Mouse (Mus musculus) layer of hippocampus, adult 9-10 months (tissue): ENCODE data around the gene Crebl2.
A peak's percentile ranks its signal among the peaks of the same experiment; 100 is the strongest.

Experiments
- DNase-seq: peaks from one replicate; pipeline ENCODE4 v3.0.0; 2022; ENCODE audit warnings: low spot score

The Crebl2 gene

DNA sequence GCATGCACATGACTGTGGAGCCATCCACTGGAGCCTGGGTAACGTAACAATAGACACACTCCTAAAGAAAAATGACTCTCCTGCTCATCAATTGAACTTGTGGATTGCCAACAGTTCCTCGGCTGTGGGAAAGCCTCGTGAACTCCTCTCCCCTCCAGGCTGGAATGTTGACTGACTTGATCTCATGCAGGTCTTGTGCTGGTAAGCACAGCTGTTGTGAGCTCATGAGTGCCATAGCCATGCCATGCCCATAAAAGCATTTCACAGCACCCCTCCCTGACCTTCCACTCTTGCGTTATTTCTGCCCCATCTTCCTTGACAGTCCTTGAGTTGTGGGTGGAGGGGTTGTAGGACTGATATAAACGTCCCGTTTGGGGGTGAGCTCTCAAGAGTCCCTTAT lies 9.5 kb upstream of the Crebl2 start:
- no peak for DNase-seq

DNA sequence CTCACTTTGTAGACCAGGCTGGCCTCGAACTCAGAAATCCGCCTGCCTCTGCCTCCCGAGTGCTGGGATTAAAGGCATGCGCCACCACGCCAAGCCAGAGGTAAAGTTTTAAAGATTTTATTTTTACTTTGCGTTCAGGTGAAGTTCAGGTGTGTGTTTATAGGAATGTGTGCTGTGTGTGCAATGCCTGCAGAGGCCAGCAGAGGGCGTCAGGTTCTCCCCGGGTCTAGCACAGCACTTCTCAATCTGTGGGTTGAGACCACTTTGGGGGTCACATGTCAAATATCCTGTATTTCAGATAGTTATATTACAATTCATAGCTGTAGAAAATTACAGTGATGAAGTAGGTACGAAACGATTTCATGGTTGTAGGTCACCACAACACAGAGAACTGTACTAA lies 7.1 kb upstream of the Crebl2 start:
- no peak for DNase-seq

DNA sequence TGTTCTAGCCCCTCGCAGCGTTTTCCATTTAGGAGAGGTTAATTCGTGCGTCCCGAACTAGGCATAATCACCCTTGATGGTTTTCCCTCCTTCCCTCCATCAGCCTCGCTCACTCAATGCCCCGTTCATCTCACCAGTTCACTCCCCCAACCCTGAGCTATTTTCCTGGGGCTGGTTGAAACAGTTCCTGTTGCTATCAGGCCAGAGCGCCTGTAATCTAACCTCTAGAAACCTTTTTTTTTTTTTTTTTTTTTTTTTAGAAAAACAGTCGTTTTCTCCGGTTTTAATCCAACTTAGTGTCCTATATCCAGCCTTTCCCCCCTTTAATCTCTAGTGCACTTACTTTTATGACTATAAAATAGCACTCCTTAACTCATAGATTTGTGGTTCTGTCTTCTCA lies 822 bp downstream of the Crebl2 start:
- no peak for DNase-seq

DNA sequence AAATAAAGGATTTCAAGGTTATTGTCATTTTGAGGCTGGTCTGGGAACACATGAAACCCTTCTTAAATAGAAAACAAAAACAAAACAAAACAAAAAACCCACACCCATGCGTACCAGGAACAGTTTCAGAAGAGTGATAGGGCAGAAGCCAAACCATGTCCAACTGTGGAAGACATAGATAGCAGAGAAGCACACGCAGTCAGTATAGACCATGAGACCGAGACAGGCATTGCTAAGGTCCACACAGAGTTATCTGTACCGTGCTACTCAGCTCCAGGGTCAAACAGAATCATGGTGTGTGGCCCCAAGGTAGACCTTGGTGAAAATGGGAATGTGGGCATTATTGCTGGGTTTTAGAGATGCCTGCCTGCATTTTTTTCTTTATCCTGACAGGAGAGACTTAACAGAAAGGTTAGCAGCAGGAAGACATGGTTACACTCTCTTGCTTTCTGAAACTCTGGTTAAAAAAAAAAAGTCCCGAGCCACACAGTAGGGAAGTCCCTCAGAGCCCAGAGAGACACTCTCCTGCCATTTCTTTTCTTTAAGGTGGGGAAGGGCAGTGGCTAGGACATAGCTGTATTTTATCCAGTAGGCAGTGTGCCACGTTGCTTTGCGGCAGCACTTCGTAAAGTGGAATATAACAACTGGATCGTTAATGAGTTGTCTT lies 4.8 kb downstream of the Crebl2 start:
- DNase-seq: no peak

DNA sequence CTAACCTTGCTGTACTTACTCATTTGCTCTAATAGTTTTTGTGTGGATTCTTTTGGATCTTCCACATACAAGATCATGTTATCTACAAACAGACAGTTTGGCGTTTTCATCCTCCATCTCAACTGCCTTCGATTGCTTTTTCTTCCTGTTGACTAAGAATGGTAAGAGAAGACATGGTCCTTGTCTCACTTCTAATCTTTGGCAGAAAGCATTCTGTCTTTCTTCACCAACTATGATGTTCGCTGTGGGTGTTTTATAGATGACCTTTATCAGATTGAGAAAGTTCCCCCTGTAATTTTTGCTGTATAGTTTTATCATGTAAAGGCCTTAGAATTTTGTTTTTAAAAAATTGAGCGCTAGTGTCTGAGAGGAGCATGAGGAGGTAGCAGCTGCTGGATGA lies 8.2 kb downstream of the Crebl2 start:
- no peak for DNase-seq

DNA sequence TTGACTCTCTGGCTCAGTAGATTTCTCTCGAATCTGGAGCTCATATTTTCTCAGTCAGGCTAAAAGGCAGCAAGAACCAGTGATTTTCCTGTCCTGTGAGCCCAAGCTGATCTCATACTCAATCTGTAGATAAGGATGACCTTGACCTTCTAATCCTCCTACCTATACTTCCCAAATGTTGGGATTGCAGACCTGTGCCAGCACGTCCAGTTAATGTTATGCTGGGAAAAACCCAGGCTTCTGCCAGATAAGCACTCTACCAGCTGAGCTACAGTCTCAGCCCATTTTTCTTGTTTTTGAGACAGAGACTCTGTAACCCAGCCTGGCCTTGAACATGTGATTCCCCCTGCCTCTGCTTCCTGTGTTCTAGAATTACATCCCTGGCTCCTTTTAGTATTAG lies 10.4 kb downstream of the Crebl2 start:
- DNase-seq: no peak

DNA sequence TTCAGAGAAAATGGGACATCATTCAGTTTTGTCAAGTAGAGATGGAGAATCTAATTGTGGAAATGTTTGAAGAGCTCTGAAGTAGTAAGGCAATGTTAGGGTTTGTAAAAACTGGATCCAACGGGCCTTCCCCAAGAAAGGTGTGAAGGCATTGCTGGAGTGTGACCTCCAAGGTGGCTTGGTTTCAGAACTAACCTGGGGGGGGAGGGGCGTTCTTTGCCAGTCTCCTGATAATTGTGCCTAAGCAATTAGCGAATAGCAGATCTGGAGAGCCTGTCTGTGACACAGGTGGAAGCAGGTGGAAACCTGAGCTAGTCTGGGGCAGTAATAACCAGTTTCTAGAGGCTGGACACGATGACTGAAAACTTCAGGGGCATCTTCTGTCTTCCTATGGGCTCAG lies 15.8 kb downstream of the Crebl2 start:
- no peak for DNase-seq

DNA sequence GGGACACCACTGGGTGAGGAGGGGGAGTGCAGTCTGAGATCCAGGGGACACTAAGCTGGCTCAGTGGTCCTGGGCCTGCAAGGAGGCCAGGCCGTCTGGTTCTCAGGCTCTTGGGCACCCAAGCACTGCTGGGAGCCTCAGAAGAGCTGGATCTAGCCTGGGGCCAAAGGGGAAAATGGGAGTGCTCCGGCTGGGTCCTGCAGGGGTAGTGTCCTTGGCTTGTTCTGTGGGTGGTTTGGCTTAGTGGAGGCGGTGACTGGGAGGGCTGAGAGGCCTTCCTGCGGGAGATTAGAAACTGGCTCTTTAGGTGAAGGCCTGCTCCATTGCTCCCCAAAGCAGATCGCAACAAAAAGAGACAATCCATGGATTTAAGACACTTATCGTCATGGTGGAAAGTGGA lies 16.4 kb downstream of the Crebl2 start:
- no peak for DNase-seq

DNA sequence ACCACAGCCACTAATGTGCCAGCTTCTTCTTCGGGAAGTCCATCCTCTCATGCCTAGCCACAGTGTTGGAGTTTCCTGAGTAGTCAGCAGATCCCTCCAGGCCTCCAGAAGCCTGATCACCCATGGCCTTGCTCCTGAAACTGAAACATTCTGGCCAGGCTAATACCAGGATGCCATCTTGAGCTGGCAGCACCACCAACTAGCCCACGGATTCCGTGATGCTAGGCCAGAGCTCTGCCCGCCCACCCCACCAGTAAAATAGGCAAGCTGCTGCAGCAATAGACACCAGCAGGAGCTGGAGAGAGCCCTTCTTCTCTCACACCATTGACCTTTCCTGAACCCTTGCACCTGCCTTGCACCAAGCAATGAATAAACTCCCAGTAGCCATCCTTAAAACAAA lies 17.6 kb downstream of the Crebl2 start:
- DNase-seq: no peak

DNA sequence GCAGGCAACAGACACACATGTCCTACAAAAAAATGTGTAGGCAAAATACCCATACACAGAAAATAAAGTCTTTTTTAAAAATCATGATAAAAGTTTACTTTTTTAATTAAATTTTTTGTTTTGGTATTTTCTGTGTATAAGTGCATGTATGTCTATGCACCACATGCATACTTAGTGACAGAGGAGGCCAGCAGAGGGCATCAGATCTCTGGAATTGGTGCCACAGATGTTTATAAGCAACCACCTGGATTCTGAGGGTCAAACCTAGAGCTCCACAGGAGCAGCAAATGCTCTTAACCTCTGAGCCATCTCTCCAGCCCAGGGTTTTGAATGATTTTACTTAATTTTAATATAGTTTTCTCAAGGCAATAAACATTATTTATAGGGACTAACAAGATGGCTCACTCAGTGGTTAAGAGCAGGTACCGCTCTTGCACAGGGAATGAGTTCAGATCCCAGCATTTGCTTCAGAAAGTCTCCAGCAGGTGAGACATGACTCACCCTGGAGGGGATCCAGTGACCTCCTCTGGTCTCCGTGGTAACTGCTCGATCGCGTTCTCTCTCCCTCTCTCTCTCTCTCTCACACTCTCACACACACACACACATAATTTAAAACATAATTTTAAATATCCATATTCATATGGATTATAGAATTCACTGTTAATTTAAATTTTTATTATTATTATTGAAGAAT lies 18.4 kb downstream of the Crebl2 start:
- DNase-seq: no peak

DNA sequence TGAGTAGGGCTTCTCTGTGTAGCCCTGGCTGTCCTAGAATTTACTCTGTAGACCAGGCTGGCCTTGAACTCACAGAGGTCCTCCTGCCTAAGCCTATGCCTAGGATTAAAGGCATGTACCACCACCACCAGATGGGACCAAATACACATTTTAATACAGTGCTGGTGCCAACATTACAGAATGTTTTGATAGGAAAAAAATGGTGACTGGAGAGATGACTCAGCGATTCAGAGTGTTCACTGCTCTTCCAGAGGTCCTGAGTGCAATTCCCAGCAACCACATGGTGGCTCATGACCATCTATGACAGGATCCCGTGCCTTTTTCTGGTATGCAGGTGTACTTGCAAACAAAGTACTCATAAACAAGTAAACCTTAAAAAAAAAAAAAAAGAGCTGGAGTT lies 19.5 kb downstream of the Crebl2 start:
- no peak for DNase-seq

DNA sequence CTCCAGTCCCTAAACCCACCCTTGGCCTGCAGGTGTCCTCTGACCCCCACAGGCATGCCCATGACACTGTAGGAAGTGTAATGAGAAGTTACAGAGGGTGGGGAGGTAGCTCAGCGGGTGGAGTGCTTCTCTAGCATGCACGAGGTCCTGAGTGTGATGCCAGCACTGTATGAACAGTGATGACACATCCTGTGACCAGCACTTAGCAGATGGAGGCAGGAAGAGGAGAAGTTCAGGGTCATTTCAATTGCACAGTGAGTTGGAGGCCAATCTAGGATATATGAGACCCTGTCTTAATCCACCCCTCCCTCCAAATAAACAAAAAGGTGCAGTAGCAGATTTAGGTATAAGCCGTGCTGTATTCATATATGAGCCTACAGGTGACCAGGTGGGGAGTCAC lies 20.0 kb downstream of the Crebl2 start:
- DNase-seq: no peak

DNA sequence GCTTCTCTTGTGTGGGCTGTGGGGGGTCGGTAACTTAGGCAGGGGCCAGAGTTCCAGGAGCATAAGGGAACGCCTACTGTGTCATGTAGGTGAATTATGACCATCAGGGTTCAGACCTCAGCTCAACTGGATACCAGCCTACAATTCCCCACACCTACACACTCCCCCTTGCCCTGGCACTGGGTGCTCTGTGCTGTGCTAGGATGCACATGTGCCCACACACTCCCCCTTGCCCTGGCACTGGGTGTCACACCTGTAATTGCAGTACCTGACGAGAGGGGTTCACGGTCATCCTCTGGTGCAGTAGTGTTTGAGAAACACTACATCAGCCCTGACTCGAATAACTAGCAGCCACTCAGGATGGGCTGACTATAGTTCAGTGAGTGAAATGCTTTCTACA lies 24.8 kb downstream of the Crebl2 start:
- no peak for DNase-seq

DNA sequence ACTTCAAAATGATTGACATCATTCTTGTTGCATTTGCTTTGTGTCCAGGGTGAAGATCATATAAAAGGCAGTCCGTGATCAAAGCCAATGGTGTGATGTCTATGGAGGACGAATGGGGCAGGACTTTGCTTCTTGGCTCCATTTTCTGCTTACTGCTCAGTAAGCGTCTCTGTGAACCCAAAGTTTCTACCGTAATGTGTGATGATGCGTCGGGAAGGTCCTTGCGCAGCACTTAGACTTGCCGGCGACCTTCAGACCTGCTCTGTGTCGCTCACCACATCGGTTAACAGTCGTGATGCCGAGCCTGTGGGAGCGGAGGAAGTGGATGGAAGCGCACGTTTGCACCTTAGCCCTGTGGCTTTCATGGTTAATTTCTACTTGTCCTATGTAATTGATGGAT lies 26.0 kb downstream of the Crebl2 start:
- no peak for DNase-seq

DNA sequence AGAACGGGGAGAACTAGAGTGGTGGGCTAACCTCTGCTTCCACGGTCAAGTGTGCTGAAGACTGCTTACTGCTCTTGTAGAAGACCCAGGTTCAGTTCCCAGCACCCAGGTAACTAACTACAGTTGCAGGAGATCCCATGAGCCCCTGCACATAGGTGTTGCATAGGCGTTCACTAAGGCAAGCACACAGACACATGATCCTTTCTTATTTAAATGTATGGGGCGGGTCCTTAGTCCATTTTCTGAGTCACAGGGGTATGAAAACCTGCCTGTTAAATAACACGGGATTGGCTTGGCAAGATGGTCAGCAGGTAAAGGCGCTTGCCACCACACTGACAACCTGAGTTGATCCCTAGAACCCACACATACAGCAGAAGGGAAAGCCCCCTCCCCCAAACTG lies 29.1 kb downstream of the Crebl2 start:
- DNase-seq: no peak

DNA sequence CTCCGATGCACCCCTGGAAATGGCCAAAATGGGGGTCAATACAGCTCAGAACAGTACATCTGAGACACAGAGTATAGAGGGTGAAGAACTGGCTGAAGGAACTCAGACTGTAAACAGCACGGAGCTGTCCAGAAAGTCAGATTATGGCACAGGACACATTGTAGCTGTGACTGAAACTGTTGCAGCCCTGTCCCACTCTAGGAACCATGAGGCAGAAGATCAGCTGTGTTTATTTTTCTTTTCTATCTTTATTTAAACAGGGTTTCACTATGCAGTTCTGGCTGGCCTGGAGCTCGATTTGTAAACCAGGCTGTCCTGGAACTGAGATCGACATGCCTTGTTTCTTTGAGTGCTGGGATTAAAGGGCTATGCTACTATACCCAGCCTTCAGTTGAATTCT lies 30.3 kb downstream of the Crebl2 start:
- DNase-seq: no peak

DNA sequence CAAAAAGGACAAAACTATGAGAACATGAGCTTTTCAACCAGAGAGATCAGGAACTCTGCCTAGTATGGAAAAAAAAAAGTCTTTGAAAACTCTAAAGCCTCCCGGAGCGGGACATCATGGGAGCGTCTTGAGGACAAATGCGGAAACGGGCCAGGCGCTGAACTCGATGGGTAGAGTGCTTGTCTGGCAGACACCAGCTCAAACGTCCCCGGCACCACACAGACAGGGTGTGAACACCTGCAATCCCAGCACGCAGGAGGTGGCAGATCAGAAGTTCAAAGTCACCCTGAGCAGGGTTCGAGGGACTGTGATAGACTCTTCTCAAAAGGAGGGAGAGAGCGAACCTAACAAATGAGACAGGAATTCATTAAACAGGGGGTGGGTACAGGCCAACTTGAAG lies 31.4 kb downstream of the Crebl2 start:
- DNase-seq: no peak

DNA sequence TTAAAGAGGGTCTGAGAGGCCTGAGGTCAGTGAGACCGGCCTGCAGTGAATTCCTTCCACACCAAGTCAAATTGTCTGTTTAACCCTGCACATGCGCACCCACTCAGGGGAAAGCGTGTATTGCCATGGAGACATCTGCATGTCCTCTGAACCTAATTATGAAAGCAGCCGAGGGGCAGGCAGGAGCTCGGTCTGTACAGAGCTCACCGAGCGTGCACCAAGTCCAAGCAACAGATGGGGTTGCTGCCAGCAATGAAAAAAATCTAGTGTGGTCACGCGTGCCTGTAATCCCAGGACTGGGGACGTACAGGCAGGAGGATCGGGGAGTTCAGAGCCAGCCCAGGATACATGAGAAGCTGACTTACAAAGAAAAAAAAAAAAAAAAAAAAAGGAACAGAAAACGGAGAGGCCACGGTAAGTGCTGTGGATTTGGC lies 32.7 kb downstream of the Crebl2 start:
- peak; percentile 15 for DNase-seq

DNA sequence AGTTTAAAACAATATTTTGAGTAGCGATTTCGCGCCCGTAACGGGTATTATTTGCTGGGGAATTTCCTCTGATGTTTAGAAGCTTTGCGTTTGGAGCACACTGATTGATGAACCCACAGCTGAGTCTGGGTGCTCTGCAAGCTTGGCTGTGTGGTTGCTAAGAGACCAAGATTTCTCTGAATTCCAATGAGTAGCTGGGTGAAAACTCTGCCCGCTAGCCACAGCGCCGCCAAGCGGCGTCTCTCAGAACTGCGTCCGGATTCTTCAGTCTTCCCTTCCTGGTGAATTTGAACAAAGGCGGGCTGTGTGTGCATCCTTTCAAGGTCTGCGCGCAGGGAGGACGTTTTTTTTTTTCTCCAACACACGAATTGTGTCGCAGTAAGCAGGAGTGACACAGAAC lies 33.2 kb downstream of the Crebl2 start:
- DNase-seq: peak; percentile 99

DNA sequence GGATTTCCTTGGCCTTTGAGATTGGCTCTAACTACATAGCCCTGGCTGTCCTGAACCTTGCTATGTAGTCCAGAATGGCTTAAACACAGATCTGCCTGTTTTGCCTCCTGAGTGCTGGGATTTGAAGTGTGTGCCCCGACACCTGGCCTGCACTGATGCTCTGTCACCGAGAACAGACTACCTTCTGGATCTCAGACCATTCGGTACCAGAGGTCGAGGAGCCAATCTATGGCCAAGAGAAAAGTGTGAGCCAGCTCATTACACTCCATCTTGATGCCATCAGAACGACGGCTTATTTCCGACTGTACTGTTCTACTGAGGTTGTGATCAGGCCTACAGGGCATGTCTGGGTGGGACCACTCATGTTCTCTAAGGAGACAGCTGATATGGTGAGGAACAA lies 36.2 kb downstream of the Crebl2 start:
- DNase-seq: no peak

DNA sequence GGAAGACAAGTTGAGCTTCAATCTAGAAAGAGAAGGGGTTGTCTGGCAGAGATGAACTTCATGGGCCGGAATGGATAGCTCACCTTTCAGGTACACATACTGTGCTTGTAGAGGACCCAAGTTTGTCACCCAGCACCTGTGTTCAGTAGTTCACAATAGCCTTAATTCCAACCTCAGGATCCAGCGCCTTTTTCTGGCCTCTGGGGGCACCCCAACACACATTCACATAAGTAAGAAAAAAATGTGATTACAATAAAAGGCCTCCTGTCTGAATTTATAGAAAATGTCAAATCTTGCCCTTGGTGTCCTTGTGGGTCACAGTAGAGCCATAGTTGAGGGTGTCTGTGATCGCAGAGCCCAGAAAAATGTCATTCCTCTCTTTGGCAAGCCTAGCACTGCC lies 37.4 kb downstream of the Crebl2 start:
- DNase-seq: no peak

DNA sequence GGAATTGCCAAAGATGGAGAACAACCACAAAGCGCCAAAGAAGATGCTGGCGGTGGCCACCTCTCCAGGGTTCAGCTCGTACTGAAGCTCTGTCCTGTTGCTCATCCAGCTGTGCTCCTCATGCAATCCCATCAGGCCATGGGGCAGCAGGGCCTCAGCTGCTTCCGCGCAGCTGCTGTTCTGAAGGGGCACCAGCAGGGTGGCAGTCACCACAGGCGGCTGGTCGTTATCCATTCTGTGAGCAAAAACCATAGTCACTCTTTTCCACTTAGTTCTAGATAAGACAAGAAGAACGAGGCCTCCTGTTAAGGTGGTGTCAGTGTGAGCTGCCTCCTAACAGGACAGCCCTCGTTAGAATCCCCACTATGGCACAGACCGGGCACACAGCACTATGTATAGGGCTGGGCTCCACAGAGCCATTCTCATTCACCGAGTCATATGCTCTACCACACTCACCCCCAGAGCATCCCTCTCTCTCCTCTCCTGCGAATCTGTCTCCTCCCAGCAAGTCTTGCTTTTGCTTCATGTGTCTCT lies 40.3 kb downstream of the Crebl2 start:
- no peak for DNase-seq

DNA sequence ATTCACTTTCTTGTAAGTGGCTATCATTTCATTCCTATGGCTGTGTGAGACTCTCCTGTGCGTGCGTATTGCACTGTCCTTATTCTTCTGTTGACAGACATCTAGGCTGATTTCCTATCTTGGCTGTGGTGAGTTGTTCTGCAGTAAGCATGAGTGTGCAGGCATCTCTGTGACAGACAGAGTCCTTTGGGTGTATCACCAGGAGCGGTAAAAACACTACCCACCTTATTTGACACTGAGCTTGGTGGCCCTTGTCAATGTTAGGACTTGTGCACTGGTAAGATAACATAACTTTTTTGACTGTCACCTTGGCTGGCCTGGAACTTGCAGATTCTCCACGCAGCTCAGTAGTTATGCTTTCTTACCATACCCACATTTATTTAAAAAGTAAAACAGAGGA lies 40.9 kb downstream of the Crebl2 start:
- no peak for DNase-seq

DNA sequence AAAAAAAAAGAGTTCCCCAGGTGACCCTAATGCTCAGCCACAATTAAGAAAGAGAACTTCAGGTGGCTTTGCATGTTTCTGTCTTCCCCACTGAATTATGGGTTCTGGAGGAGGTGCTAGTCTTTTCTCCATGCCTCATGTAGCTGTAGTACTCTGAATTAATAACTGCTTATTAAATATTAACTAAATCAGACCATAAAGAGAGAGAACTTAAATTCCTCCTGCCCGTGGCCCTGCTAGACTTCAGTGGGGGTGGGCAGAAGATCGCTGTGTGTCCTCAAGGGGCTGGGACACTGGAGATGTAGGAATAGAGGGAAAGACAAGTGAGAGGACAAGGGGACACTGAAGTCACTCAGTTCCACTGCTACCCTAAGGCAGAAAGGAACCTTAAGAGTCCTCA lies 42.3 kb downstream of the Crebl2 start:
- no peak for DNase-seq
